In the genomic region with DNA sequence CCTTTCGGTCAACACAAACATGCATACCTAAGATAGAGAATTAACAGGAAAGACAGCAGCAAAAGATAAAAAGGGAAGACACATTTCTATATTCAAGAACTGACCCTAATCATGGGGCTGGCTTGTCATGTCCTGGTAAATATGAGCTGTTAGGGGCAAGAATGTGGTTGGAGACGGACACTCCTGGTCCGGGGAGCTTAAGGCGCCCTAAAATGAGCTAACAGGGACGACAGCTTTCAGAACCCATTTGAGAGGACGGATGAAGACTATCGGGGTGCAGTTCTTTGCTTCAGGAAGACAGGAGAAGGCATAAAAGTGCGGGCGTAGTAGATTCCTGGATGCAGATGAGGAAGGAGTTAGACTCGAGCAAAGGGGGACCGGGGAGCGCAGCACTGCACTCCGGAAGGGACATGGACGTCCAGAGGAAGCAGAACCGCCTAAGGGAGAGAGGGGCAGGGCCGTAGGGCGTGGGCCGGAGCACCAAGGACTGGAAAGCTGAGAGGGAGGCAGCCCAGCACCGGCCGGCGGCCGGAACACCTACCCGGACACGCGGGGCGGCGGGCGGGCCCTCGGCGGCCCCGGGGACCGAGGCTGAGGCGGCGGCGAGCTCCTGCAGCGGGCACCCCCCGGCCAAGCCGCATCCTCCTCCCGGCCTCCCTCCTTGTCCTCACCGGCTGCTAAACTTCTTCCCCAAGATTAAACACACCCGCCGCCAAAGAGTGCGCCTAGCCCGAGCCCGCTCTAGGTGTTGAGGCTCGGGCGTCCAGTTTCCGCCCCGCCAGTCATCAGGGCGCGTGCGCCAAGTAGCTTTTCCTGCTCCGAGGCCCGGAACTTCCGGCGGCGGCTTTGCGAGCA, we compare ENCODE assay signal across 8 mouse cellular contexts. TPM values are rescaled to one million over a fixed set of nuclear protein-coding genes. Genes with fewer than 3 reads are reported as not detected.
A peak's percentile ranks its signal among the peaks of the same experiment; 100 is the strongest.
DNase-seq lines count a peak whose midpoint lies in the region; ATAC-seq lines count a peak whose summit lies in the region.

A gene (minus strand): TSS at position 805 of the 855 bp plus-strand sequence.

- 2% methylated on average over 55 of the region's 58 CpGs for WGBS in embryonic facial prominence, embryonic 11.5 days
- WGBS in midbrain, embryonic 11.5 days, result 3% methylated on average over 49 of the region's 58 CpGs

- ATAC-seq in embryonic facial prominence, embryonic 11.5 days (replicated peaks; ENCODE audit: insufficient number of reproducible peaks, low FRiP score, low TSS enrichment, low read depth), result peak; percentile 94
- ATAC-seq in midbrain, embryonic 11.5 days (ENCODE audit: low FRiP score), result peak; percentile 97

- H3K27me3 ChIP-seq in embryonic facial prominence, embryonic 11.5 days (ENCODE audit: control insufficient read depth, insufficient read depth, low read length), result no peaks in the 10 kb centered on the region
- H3K27me3 ChIP-seq in midbrain, embryonic 11.5 days (ENCODE audit: control insufficient read depth, insufficient read depth, low read length), result no peaks in the 10 kb centered on the region

- H3K9ac ChIP-seq in embryonic facial prominence, embryonic 11.5 days (replicated peaks; ENCODE audit: low read length), result peak within 1 kb of the TSS; percentile 95
- peak within 1 kb of the TSS; percentile 98 for H3K9ac ChIP-seq in midbrain, embryonic 11.5 days (ENCODE audit: low read length)

- no peaks in the 10 kb centered on the region for H3K9me3 ChIP-seq in embryonic facial prominence, embryonic 11.5 days (replicated peaks; ENCODE audit: control insufficient read depth, low read length)
- H3K9me3 ChIP-seq in midbrain, embryonic 11.5 days (ENCODE audit: control insufficient read depth, low read length), result no peaks in the 10 kb centered on the region

- H3K27ac ChIP-seq in embryonic facial prominence, embryonic 11.5 days (replicated peaks; ENCODE audit: low read depth, low read length), result peak within 1 kb of the TSS; percentile 52
- H3K27ac ChIP-seq in midbrain, embryonic 11.5 days (ENCODE audit: low read depth, low read length), result no peak within 1 kb of the TSS; the same call in 1 of the 2 replicates

- peak; percentile 93 for DNase-seq in adrenal gland, postnatal 14 days
- DNase-seq in embryonic facial prominence, embryonic 11.5 days (ENCODE audit: low spot score), result peak; percentile 87
- peak; percentile 99 for DNase-seq in heart, adult 11 months
- DNase-seq in kidney, adult 11 months, result peak; percentile 82
- peak; percentile 88 for DNase-seq in left cerebral cortex, postnatal 4 days
- peak; percentile 97 for DNase-seq in midbrain, embryonic 11.5 days (ENCODE audit: low spot score, missing footprints)
- peak; percentile 88 for DNase-seq in right cerebral cortex, postnatal 4 days
- DNase-seq in yolk sac, embryonic 10.5 days (ENCODE audit: low spot score), result peak; percentile 78

- no peaks in the 10 kb centered on the region for H3K4me1 ChIP-seq in embryonic facial prominence, embryonic 11.5 days (ENCODE audit: control insufficient read depth, insufficient read depth, low read length)
- peaks cover 8% of the 10 kb centered on the region for H3K4me1 ChIP-seq in midbrain, embryonic 11.5 days (ENCODE audit: control insufficient read depth, insufficient read depth, low read length)

- no peaks in the 10 kb centered on the region for H3K36me3 ChIP-seq in embryonic facial prominence, embryonic 11.5 days (replicated peaks; ENCODE audit: control insufficient read depth, insufficient read depth, low read depth, low read length)
- no peaks in the 10 kb centered on the region for H3K36me3 ChIP-seq in midbrain, embryonic 11.5 days (ENCODE audit: control insufficient read depth, insufficient read depth, low read length)

- peak within 1 kb of the TSS; percentile 51 for H3K4me2 ChIP-seq in embryonic facial prominence, embryonic 11.5 days (ENCODE audit: low read depth, low read length)
- H3K4me2 ChIP-seq in midbrain, embryonic 11.5 days, result peak within 1 kb of the TSS; percentile 74

- intact Hi-C loops in left cerebral cortex, postnatal 4 days (cut with DNase I), result loop anchor here (5.0 kb wide), 1 partner anchor 476 kb away; a partner anchor contains a TSS

- H3K4me3 ChIP-seq in embryonic facial prominence, embryonic 11.5 days (ENCODE audit: low read depth, low read length), result peak within 1 kb of the TSS; percentile 97
- H3K4me3 ChIP-seq in midbrain, embryonic 11.5 days (ENCODE audit: low read depth, low read length), result peak within 1 kb of the TSS; percentile 92

RNA-seq across cellular contexts. Expression of the gene that starts here (rescaled TPM):
- 19.7 and 24.2 TPM in 2 replicates for total RNA-seq in adrenal gland, postnatal 14 days (2021)
- polyA plus RNA-seq in embryonic facial prominence, embryonic 11.5 days (2014; fragmentation: Nextera tagmentation; extraction: Ambion mirVana), result 10.4 and 12.3 TPM in 2 replicates
- 10 to 100 TPM; 23.1 to 24.1 TPM for total RNA-seq in left cerebral cortex, postnatal 4 days (2021)
- polyA plus RNA-seq in midbrain, embryonic 11.5 days (2014; fragmentation: Nextera tagmentation; extraction: Ambion mirVana), result 8.9 and 10.7 TPM in 2 replicates
